Mouse (Mus musculus) neural tube, embryonic 12.5 days (tissue): Measurements from ENCODE around the gene Jchain. TPM values are rescaled to one million over a fixed set of nuclear protein-coding genes. Genes with fewer than 3 reads are reported as not detected.
A peak's percentile ranks its signal among the peaks of the same experiment; 100 is the strongest.
"Not testable (repeated sequence)": the region's sequence is repeated elsewhere in the genome, so short reads cannot be mapped to it uniquely, and the experiment has no call there.

Experiments
- ATAC-seq: fragments of 200-750 bp; cut with Nextera tagmentation; 2 replicates; pipeline ENCODE4 v1.8.0; 2017; ENCODE audit warnings: low read depth, mild to moderate bottlenecking, moderate TSS enrichment, moderate library complexity; ENCODE audit not compliant: low FRiP score
- H3K27ac ChIP-seq: fragments of 300-500 bp; sonication (generic); 2 replicates; pipeline ENCODE4 v1.5.1; 2016
- H3K27me3 ChIP-seq: fragments of 300-500 bp; sonication (generic); replicated peaks from 2 replicates; pipeline ENCODE4 v1.6.1; 2016; ENCODE audit warnings: mild to moderate bottlenecking
- H3K36me3 ChIP-seq: fragments of 300-500 bp; sonication (generic); 2 replicates; pipeline ENCODE4 v1.6.1; 2016; ENCODE audit warnings: mild to moderate bottlenecking
- H3K4me1 ChIP-seq: fragments of 300-500 bp; sonication (generic); 2 replicates; pipeline ENCODE4 v1.6.1; 2016
- H3K4me2 ChIP-seq: fragments of 300-500 bp; sonication (generic); replicated peaks from 2 replicates; pipeline ENCODE4 v1.6.1; 2016; ENCODE audit warnings: mild to moderate bottlenecking
- H3K4me3 ChIP-seq: fragments of 300-500 bp; sonication (generic); 2 replicates; pipeline ENCODE4 v1.5.1; 2016
- H3K9ac ChIP-seq: fragments of 300-500 bp; sonication (generic); 2 replicates; pipeline ENCODE4 v1.6.1; 2016; ENCODE audit warnings: mild to moderate bottlenecking
- H3K9me3 ChIP-seq: fragments of 300-500 bp; sonication (generic); 2 replicates; pipeline ENCODE4 v1.6.1; 2016; ENCODE audit warnings: mild to moderate bottlenecking
- WGBS: fragments of 180-500 bp; shearing (Covaris S2); methylation state at CpG from one replicate; pipeline ENCODE4 v1.1.7; 2016; 5-methylcytosine and 5-hydroxymethylcytosine counted together
- polyA plus RNA-seq: library from polyadenylated mRNA; unstranded; fragments of >200 nt; fragmentation: Nextera tagmentation; extraction: Ambion mirVana; gene quantifications from 2 replicates; pipeline ENCODE4 v1.2.1, GENCODE M21; 2016

Gene Jchain
- polyA plus RNA-seq, 1 experiment from 2014 or later: 0.18 TPM

DNA sequence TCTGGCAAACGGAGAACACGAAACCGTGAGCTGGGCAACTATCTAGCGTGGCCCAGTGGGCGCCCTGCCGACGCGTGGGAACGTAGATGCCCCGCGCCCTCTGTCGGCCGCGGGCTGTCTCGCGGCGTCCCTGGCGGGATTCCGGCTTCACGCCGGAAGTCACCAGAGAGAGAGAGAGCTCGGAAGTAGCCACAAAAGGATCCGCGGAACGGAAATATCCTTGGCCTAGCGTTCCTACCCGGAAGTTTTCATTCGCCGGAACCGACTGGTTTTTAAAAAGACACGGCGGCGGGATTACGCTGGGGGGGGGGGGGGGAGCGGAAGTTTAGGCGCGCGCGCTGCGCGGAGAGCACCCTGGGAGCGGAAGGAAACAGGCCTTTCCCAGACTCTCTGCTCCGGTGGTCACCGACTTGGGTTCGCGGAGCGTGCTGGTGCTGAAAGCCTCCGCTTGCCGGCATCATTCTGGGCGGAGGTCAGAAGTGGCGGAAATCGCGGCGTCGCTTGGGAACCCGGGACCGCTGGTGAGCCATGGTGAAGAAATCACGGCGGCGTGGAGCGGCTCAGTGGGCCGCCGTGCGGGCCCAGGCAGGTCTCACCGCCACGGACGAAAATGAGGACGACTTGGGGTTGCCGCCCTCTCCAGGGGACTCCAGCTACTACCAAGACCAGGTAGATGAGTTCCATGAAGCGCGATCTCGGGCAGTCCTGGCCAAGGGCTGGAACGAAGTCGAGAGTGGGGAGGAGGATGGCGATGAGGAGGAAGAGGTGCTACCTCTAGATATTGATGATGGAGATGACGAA, 26.6 kb upstream of the Jchain start, which contains the start of gene Utp3:
Gene Utp3 (plus strand): TSS at position 377 of the 801 bp plus-strand sequence.
- peak; percentile 97 for ATAC-seq
- under 1% methylated on average over 76 of the region's 76 CpGs for WGBS
- Histone ChIP-seq H3K9ac (peak within 1 kb of the TSS; percentile 87), H3K4me3 (peak within 1 kb of the TSS; percentile 78), H3K4me2 (peak within 1 kb of the TSS; percentile 87), H3K27ac (peak within 1 kb of the TSS; percentile 65), H3K27me3 (no peaks in the 10 kb centered on the region), H3K36me3 (no peaks in the 10 kb centered on the region), H3K4me1 (peaks cover 14% of the 10 kb centered on the region), H3K9me3 (no peaks in the 10 kb centered on the region)

DNA sequence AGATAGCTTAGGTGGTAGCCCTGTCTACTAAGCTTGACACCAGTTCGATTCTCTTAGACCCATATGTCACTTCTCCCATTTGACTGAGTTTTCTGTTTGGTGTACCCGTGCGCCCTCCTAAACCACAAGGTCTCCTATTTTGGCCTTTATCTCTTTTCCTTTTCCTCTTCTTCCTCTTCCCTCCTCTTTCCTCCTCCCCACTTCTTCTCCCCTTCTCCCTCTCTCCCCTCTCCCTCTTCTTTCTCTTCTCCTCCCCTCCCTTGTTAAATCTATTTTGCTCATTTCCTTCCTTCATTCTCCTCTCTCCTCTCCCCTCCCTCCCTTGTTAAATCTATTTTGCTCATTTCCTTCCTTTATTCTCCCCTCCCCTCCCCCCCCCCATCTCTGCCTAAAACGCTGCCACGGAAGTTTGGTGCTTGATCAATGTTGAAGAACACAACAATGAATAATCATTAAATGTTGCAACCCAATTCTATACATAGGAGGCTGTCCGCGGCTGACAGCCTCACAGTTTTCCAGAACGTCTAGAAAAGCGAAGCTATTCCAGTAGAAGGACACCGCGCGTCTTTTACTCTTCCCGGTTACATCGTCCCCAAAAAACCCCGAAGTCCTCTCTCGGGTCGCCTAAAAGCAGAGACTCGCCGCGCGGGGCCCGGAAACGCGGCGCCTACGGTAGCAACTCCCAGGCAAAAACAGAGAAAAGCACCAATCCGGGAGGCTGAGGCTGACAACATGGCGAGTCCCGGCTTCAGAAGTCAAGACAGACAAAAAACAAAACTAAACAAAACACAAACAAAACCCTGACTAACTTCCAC, 25.8 kb upstream of the Jchain start:
- Histone ChIP-seq H3K4me3 (peak overlapping the region; percentile 78), H3K9ac (peak overlapping the region; percentile 67), H3K27ac (peak overlapping the region; percentile 59; the same call in 1 of the 2 replicates), H3K4me2 (peak overlapping the region; percentile 87), H3K36me3 (no peaks in the 10 kb centered on the region), H3K4me1 (peaks cover 14% of the 10 kb centered on the region), H3K27me3 (no peaks in the 10 kb centered on the region), H3K9me3 (no peaks in the 10 kb centered on the region)
- ATAC-seq: peak; percentile 78
- 9% methylated on average over 29 of the region's 29 CpGs for WGBS

DNA sequence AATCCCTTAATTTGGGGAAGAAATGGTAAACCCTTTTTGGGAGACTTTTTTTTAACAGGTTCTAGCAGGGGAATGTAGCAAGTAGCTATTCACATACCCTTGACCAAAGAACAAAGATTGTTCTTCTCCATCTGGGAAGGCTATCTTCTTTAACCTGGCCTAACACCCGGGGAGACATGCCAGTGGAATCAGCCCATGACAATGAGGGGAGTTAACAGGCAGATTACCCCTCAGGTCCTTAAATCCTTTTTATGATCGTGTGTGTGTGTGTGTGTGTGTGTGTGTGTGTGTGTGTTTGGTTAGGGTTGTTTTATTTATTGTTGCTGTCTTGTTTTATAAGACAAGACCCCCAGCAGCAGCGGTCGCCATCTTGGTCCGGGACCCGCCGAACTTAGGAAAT, 17.8 kb upstream of the Jchain start:
- no peaks in the 10 kb centered on the region for H3K9me3 ChIP-seq
- no peak for ATAC-seq
- WGBS: 86% methylated on average over 7 of the region's 7 CpGs

DNA sequence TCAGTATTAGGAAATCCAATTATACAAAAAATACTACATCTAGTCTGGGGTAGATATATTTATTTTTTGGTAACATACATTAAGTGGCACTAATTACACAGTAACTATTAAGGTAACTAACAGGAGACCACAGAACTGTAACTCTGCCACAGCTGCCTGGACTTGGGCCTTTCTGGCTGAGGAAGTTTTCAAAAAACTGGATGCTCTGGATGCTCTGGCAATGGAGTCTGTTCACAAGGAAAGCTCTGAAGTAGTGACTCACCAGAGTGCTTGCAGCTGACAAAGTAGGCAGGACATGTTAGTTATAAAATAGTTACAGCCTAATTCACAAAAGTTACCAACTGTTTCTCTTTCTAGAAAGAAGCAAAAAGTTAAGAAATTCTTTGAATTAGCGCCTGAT, 16.7 kb upstream of the Jchain start:
- 98% methylated on average over 1 of the region's 1 CpGs for WGBS
- not testable (repeated sequence) for H3K4me2 ChIP-seq, H3K27me3 ChIP-seq, H3K4me1 ChIP-seq, H3K36me3 ChIP-seq, H3K9me3 ChIP-seq, ATAC-seq, H3K27ac ChIP-seq, H3K9ac ChIP-seq, H3K4me3 ChIP-seq

More for the DNA sequence above, 17.8 kb upstream of the Jchain start:
- Histone ChIP-seq H3K27me3 (no peaks in the 10 kb centered on the region), H3K4me3 (no peak overlapping the region), H3K4me1 (no peaks in the 10 kb centered on the region), H3K27ac (no peak overlapping the region), H3K36me3 (no peaks in the 10 kb centered on the region), H3K4me2 (no peak overlapping the region), H3K9ac (no peak overlapping the region)

DNA sequence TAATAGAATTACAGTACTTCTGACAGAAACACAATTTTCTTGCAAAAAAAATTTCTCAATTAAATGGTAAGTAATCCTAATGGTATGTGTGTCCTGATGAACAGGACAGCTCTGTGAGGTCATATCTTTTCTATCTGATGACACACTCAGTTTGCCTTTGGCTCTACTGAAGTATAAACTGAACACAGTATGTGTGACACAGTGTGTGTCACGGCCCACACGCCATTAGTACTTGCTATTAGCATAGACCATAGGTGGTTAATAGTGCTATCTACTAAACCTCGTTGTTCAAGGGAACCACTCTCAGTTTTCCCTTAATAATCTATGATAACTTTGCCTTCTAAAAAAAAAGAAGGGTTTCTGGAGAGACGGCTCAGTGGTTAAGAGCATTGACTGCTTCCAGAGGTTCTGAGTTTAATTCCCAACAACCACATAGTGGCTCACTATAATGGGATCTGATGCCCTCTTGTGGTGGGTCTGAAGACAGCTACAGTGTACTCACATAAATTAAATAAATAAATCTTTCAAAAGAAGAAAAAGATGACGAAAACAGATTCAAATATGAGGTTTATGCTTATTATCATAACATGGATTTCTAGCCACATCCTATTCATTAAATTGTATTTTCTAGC, 15.1 kb upstream of the Jchain start:
- Histone ChIP-seq H3K4me2 (no peak overlapping the region), H3K9me3 (no peaks in the 10 kb centered on the region), H3K27me3 (no peaks in the 10 kb centered on the region), H3K27ac (no peak overlapping the region), H3K9ac (no peak overlapping the region), H3K4me3 (no peak overlapping the region), H3K4me1 (no peaks in the 10 kb centered on the region), H3K36me3 (no peaks in the 10 kb centered on the region)
- 65% methylated on average over 5 of the region's 5 CpGs for WGBS
- ATAC-seq: 0 out of 2 replicates have a peak, but pooled peaks have one; percentile 37

DNA sequence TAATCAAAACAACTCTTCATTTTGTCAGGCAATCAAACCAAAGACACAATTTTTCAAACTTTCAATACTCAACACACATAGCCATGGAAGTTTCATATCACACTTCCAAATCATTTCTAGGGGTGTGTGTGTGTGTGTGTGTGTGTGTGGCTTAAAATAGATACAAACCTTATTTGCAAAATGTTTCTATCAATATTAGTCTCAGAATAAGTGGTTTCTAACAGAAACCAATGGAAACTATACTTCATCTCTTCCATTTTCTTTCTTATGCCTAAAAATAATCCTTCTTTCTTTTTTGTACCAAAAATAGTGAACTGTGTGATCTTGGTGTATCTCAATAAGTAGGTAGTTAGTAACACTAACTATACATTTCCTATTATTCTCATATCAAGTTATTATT, 13.2 kb upstream of the Jchain start:
- H3K4me1 ChIP-seq: no peaks in the 10 kb centered on the region
- H3K9ac ChIP-seq: no peak overlapping the region
- no peak overlapping the region for H3K4me3 ChIP-seq
- H3K4me2 ChIP-seq: no peak overlapping the region
- no peaks in the 10 kb centered on the region for H3K36me3 ChIP-seq
- no peaks in the 10 kb centered on the region for H3K27me3 ChIP-seq
- H3K9me3 ChIP-seq: no peaks in the 10 kb centered on the region
- no peak for ATAC-seq
- no peak overlapping the region for H3K27ac ChIP-seq

DNA sequence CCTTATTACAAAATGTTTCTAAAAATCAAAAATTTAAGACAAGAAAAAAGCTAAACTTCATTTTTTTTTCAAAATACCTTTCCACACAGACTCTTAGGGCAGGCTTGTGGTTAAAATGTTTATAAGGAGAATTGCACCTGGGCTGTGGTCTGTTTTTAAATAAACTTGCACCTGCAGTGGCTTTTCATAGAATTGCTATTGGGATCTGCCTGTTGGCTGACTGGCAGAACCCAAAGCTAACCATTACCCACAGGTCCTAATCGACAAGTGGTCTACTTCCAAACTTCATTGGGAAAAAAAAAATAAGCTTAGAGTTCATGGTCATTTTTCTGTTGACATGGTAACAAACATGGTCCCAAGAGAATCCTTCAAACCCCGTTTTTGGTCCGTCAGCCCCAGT, 7.0 kb upstream of the Jchain start:
- Histone ChIP-seq H3K4me1 (no peaks in the 10 kb centered on the region), H3K27ac (no peak overlapping the region), H3K27me3 (no peaks in the 10 kb centered on the region), H3K4me2 (no peak overlapping the region), H3K36me3 (no peaks in the 10 kb centered on the region), H3K9me3 (no peaks in the 10 kb centered on the region), H3K4me3 (no peak overlapping the region), H3K9ac (no peak overlapping the region)
- ATAC-seq: no peak
- 59% methylated on average over 3 of the region's 3 CpGs for WGBS

DNA sequence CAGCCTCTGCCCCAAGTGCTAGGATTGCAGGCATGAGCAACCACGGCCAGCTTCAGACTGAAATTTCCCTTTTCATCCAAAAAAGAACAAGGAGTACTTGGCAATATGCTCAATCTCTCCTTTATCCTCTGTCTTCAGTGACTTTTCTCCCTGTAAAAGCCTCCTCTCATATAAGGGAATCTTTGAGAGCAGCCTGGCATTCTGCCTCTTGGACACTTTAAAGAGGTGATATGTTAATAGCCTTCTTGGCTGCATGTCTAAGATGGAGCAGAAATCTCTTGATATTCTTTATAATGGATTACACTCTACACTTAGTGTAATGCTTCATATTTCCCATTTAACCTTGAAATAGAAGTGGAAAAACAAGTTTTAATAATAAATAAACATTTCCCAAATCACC, 3.2 kb upstream of the Jchain start:
- H3K27ac ChIP-seq: no peak overlapping the region
- H3K27me3 ChIP-seq: no peaks in the 10 kb centered on the region
- H3K9me3 ChIP-seq: no peaks in the 10 kb centered on the region
- H3K36me3 ChIP-seq: no peaks in the 10 kb centered on the region
- 69% methylated on average over 1 of the region's 1 CpGs for WGBS
- no peak overlapping the region for H3K4me3 ChIP-seq
- ATAC-seq: no peak
- H3K4me1 ChIP-seq: no peaks in the 10 kb centered on the region
- H3K9ac ChIP-seq: no peak overlapping the region
- no peak overlapping the region for H3K4me2 ChIP-seq

DNA sequence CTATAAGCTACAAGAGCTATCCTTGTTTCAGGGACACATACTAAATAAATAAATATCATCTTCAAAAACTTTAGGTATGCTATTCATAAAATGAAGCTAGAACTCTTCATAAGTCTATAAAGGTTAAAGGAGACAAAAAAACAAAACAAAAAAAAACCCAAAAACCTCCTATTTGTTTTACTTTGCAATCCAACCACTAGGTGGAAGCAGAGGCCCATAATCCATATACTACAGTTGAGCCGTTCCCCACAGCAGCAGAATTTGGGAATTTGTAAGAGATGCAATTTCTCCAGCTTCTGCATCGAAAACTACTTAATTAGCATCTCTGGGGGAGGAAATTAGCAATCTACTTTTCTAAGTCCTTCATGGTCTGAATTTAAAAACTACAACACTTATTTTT, 8.5 kb downstream of the Jchain start:
- no peaks in the 10 kb centered on the region for H3K36me3 ChIP-seq
- 5% methylated on average over 2 of the region's 2 CpGs for WGBS
- no peaks in the 10 kb centered on the region for H3K9me3 ChIP-seq
- no peaks in the 10 kb centered on the region for H3K4me1 ChIP-seq
- H3K9ac ChIP-seq: no peak overlapping the region
- H3K4me2 ChIP-seq: no peak overlapping the region
- H3K27ac ChIP-seq: no peak overlapping the region
- ATAC-seq: peak; percentile 70; the same call in 1 of the 2 replicates
- no peaks in the 10 kb centered on the region for H3K27me3 ChIP-seq
- H3K4me3 ChIP-seq: no peak overlapping the region

DNA sequence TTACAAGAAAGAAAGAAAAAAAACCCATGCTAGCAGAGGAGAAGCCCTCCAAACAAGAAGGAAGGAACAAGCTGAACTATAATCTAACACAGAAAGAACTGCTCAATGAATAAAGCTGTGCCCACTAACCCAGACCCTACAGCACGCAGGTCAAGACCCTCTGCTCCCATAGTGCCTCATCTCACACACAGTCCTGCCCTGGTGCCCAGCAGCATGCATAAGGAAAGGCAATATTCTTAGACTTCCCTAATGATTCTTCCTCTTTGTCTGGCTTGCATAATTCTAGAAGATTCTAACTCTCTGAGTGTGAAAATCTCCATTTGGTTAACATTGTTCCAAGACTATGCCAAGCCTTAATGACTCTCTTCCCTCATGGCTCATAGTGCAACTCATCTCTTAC, 18.7 kb downstream of the Jchain start:
- no peak for ATAC-seq
- Histone ChIP-seq H3K9me3 (no peaks in the 10 kb centered on the region), H3K27ac (no peak overlapping the region), H3K4me2 (no peak overlapping the region), H3K27me3 (no peaks in the 10 kb centered on the region), H3K9ac (no peak overlapping the region), H3K36me3 (no peaks in the 10 kb centered on the region), H3K4me3 (no peak overlapping the region), H3K4me1 (no peaks in the 10 kb centered on the region)
- WGBS: 93% methylated on average over 1 of the region's 1 CpGs

DNA sequence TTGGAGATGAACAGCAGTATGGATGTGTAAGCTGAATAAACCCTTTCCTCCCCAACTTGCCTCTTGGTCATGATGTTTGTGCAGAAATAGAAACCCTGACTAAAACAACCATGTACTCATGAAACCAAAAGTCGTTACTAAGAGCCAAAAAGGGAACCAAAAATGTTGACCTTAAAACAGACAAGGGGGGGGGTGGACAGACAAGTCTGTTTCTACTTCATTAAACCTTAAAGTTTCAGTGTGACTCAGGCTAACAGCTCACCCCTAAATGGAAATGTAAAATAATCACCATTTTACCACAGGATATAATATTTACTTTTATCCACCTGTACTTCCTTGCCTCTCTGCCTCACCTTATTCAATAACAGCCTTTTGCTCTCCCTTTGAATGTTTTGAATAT, 19.1 kb downstream of the Jchain start:
- no peaks in the 10 kb centered on the region for H3K27me3 ChIP-seq
- H3K4me2 ChIP-seq: no peak overlapping the region
- H3K27ac ChIP-seq: no peak overlapping the region
- WGBS: 71% methylated on average over 1 of the region's 1 CpGs
- no peak overlapping the region for H3K9ac ChIP-seq
- no peaks in the 10 kb centered on the region for H3K9me3 ChIP-seq
- no peaks in the 10 kb centered on the region for H3K4me1 ChIP-seq
- no peak overlapping the region for H3K4me3 ChIP-seq
- no peak for ATAC-seq
- no peaks in the 10 kb centered on the region for H3K36me3 ChIP-seq

DNA sequence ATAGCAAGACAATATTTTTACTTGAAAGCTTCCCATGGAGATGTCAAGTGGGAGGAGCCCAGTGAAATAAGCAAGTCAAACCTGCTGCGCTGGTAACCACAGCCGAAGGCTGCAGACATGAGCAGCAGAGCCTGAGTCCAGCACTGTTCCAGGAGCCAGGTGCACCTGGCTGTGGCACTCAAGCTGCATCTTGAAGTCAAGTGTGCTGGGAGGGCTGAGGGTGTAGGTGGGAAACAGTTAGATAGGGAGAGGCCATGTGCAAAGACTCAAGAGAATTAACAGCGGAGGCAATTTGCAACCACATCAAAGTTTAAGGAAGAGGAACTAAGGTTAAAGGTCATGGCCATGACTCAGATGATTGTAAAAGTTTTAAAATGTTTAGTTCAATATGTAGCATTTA, 27.9 kb downstream of the Jchain start:
- Histone ChIP-seq H3K27ac (no peak overlapping the region), H3K9ac (no peak overlapping the region), H3K36me3 (no peaks in the 10 kb centered on the region), H3K9me3 (no peaks in the 10 kb centered on the region), H3K4me1 (no peaks in the 10 kb centered on the region), H3K27me3 (no peaks in the 10 kb centered on the region), H3K4me2 (no peak overlapping the region), H3K4me3 (no peak overlapping the region)
- ATAC-seq: no peak
- 93% methylated on average over 3 of the region's 3 CpGs for WGBS
